Mouse (Mus musculus): Measurements from ENCODE around the gene Hnrnpc.

Gene Hnrnpc

GRCm38 (mm10) chr14:52103856-52104676, at the start of gene Hnrnpc:
Gene Hnrnpc, minus strand, starts transcription at chr14:52104028.
- DNase-seq: peak; percentile 100

- DNase-seq: no peak
Observed at GRCm38 (mm10) chr14:52152613-52153012, 48.8 kb upstream of the Hnrnpc start.

GRCm38 (mm10) chr14:52152179-52152578, 48.4 kb upstream of the Hnrnpc start:
- no peak for DNase-seq

GRCm38 (mm10) chr14:52149888-52150287, 46.1 kb upstream of the Hnrnpc start:
- no peak for DNase-seq

- DNase-seq: no peak
Observed at GRCm38 (mm10) chr14:52146540-52146939, 42.7 kb upstream of the Hnrnpc start.

GRCm38 (mm10) chr14:52144165-52144564, 40.3 kb upstream of the Hnrnpc start:
- no peak for DNase-seq

- DNase-seq: no peak
Observed at GRCm38 (mm10) chr14:52141445-52142127, 37.8 kb upstream of the Hnrnpc start.

GRCm38 (mm10) chr14:52140577-52141444, 37.0 kb upstream of the Hnrnpc start:
- no peak for DNase-seq

- DNase-seq: no peak
Observed at GRCm38 (mm10) chr14:52133584-52133983, 29.8 kb upstream of the Hnrnpc start.

- DNase-seq: no peak
Observed at GRCm38 (mm10) chr14:52124636-52125035, 20.8 kb upstream of the Hnrnpc start.

- DNase-seq: peak; percentile 78
Observed at GRCm38 (mm10) chr14:52123918-52124317, 20.1 kb upstream of the Hnrnpc start.

GRCm38 (mm10) chr14:52120169-52120568, 16.3 kb upstream of the Hnrnpc start:
- DNase-seq: no peak

GRCm38 (mm10) chr14:52118823-52119608, 15.2 kb upstream of the Hnrnpc start:
- peak; percentile 55 for DNase-seq

GRCm38 (mm10) chr14:52118456-52118822, 14.6 kb upstream of the Hnrnpc start:
- no peak for DNase-seq

GRCm38 (mm10) chr14:52117241-52117640, 13.4 kb upstream of the Hnrnpc start:
- DNase-seq: no peak

- no peak for DNase-seq
Observed at GRCm38 (mm10) chr14:52114101-52114500, 10.3 kb upstream of the Hnrnpc start.

GRCm38 (mm10) chr14:52110346-52110745, 6.5 kb upstream of the Hnrnpc start, which contains the start of gene Rpgrip1:
Gene Rpgrip1, plus strand, starts transcription at chr14:52110704.
- DNase-seq: no peak

- no peak for DNase-seq
Observed at GRCm38 (mm10) chr14:52108025-52108424, 4.2 kb upstream of the Hnrnpc start.

GRCm38 (mm10) chr14:52106741-52107140, 2.9 kb upstream of the Hnrnpc start:
- peak; percentile 56 for DNase-seq

GRCm38 (mm10) chr14:52105308-52105707, 1.5 kb upstream of the Hnrnpc start:
- DNase-seq: no peak

- DNase-seq: no peak
Observed at GRCm38 (mm10) chr14:52104677-52105285, 953 bp upstream of the Hnrnpc start.

GRCm38 (mm10) chr14:52103474-52103855, 363 bp downstream of the Hnrnpc start:
- peak; percentile 69 for DNase-seq
